Mouse (Mus musculus): ENCODE measurements at regions not wholly inside any gene's neighbourhood (a gene's known extent, or its start where the extent isn't known, plus 50 kb on each side); places are given as distances from the start of the nearest gene placed in this dataset.
A peak's percentile ranks its signal among the peaks of the same experiment; 100 is the strongest.
"Not testable (repeated sequence)": the region's sequence is repeated elsewhere in the genome, so short reads cannot be mapped to it uniquely, and the experiment has no call there.

GRCm38 (mm10) chr15:53984006-53984405, 99.3 kb downstream of the Gm7489 start:
- not testable (repeated sequence) for DNase-seq

DNA sequence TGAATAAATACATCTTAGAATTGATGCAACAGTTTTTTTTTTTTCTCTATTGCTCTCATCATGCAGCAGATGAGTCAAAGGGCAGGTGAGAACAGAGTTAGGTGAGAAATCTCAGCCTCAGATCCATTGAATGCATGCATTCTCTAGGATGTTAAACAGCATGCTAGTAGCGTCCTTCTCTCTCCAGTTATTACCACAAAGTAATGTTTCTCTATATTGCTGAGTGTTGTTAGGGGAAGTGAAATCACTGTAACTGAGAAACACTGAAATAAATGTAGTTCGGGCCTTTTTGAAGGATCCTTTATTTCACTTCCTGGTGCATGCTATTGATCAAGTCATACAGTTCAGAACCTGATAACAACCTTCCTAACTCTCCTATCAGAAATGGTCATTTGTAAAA, 105.2 kb downstream of the Gm7489 start:
- DNase-seq: no peak

DNA sequence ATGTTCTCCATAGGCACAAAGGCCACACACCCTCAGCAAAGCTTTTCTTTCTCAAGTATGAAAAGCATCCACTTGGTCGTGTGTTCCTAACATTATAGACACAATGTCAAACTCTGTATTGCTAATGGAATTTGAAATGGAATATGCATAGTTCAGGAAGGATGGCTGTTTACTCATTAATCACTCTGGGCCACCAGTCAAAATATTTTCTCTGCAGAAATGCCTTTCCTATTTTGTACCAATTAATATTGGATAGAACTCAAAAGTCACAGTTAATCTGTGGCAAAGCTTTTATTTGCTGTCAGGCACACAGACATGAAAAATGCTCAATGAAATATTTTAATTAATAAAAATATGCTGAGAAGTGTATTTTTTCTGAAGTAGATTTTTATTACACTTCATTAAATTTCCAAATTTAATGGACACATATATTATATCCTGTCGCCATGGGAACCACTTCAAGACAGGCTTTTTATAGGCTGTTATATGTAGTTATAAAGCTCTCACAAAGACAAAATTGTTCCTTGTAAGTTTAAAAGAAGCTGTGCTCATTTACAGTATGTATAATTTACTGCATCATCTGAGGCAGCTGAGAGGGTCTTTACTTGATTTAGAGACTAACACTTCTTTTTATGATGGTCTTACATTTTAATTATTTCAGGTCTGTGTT, 110.6 kb downstream of the Gm7489 start:
- DNase-seq: no peak

GRCm38 (mm10) chr15:53998600-53999290, 114.0 kb downstream of the Gm7489 start:
- DNase-seq: peak; percentile 16

DNA sequence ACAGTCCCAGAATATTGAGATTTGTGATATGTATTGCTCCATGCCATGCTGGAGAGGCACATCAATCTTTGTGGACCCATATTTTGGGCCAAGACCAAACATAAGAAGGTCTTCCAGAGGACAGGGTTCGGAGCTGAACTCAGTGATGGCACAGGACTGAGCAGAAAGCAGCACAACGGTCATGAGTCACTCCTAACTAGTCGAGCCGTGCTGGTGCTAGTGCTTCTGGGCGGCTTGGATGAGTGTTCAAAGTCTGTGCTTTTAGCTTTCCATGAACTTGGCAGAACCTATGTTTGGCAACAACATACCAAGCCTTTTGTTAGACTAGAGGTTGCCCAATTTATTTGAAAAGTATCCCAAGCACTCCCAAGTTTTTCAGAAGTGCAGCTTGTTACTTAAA, 149.1 kb downstream of the Gm7489 start:
- DNase-seq: no peak

DNA sequence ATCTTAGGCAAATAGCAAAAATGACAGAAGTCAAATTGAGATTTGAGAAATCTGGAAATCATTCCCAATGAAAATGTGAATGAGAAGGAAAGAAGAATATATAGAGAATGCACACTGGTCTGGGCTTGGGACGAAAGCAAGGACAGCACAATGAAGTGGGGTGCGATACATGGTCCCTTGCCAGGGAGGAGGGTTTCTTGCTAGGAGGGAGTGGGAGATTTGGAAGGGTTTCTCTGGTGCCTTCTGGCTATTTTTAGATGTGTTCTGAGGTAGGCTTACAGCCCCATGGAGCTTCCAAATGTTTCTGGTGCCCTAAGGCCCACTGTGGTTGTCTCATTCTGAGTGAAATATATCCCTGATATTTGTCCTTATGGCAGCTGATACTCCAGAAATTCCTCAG, 166.0 kb downstream of the Gm7489 start:
- DNase-seq: no peak

GRCm38 (mm10) chr15:54070005-54070634, 185.4 kb downstream of the Gm7489 start:
- DNase-seq: peak; percentile 11

DNA sequence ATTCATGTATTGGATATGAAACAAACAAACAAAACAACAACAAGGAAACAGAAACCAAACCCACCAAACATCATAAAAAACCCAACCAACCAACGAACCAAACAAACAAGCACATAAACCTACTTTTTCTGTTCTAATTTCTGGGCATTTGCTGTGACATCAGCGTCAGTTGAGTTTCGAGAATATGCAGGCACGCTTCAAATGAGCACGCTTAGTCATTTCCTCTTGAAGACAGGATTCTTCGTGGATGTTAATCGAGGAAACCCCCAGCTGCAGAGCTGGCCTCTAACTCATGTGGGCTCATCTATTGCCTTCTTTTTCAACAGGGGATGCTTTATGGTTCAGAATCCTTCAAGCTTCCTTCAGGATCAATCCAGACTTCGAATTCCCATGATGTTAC, 187.0 kb downstream of the Gm7489 start:
- DNase-seq: no peak

GRCm38 (mm10) chr15:54091301-54091700, 206.6 kb downstream of the Gm7489 start:
- no peak for DNase-seq

DNA sequence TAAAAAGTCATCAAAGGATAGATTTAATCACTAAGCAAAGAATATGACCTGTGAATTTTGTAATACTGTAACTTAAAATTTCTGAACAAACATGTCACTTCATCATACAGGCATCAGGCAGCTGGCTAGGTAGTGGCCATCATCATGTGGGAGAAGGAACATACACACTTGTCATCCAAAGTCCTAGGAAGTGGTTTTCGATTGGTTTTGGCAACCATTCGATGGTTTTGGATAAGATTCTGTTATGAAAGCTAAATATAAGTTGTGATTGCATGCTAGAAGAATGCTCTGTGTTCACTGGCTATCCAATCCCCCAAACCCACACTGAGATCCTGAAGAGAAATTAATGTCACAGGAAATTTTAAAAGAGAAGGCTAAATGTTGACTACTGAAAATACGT, 207.7 kb downstream of the Gm7489 start:
- no peak for DNase-seq

DNA sequence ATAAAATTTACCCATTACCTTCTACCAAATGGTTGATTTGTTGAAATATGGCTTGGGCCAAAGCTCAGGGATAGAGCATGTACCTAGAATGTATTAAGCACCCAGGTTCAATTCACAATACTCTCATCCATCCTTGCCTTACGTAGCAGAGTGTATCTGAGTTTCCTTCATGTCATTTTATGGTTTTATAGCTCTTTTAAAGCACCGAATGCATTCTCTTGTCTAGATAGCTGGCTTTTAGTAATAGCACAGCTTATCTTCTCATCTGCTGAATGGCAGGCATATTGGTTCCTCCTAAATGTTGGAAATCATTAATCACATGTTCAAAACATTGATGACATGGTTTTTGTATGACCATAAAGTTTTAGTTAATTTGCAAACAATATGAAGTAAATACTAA, 212.8 kb downstream of the Gm7489 start:
- no peak for DNase-seq

DNA sequence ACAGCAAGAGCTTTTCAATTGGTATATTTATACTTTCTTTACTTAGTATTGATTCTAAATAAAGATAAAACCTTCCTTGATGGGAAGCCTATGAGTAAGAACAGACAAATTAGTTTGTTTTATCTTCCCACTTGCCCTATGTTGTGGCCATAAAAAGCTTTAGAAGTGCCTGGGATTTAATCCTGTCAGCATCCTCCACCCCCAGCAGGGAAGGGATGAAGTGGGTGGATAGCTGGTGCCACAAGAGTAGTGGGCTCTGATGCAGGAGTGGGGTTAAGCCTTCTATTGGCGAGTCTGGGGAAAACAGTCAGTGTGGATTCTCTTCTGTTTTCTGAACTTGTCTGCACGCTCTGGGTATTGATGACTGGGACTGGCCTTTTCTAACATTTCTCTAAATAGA, 227.7 kb downstream of the Gm7489 start:
- DNase-seq: no peak

- DNase-seq: no peak
Observed at GRCm38 (mm10) chr15:54114096-54114512, 229.4 kb downstream of the Gm7489 start.

GRCm38 (mm10) chr15:54117967-54118538, 233.3 kb downstream of the Gm7489 start:
- no peak for DNase-seq

- DNase-seq: no peak
Observed at GRCm38 (mm10) chr15:54120456-54120855, 235.8 kb downstream of the Gm7489 start.

GRCm38 (mm10) chr15:54164350-54164749, 279.6 kb downstream of the Gm7489 start:
- DNase-seq: no peak

GRCm38 (mm10) chr15:54167842-54168361, 283.2 kb downstream of the Gm7489 start:
- no peak for DNase-seq

- DNase-seq: no peak
Observed at GRCm38 (mm10) chr15:54177221-54177620, 292.5 kb downstream of the Gm7489 start.

GRCm38 (mm10) chr15:54177791-54178190, 293.1 kb downstream of the Gm7489 start:
- no peak for DNase-seq
